Mouse (Mus musculus): ENCODE measurements around the gene Ssbp3.
A peak's percentile ranks its signal among the peaks of the same experiment; 100 is the strongest.

Ssbp3 gene

DNA sequence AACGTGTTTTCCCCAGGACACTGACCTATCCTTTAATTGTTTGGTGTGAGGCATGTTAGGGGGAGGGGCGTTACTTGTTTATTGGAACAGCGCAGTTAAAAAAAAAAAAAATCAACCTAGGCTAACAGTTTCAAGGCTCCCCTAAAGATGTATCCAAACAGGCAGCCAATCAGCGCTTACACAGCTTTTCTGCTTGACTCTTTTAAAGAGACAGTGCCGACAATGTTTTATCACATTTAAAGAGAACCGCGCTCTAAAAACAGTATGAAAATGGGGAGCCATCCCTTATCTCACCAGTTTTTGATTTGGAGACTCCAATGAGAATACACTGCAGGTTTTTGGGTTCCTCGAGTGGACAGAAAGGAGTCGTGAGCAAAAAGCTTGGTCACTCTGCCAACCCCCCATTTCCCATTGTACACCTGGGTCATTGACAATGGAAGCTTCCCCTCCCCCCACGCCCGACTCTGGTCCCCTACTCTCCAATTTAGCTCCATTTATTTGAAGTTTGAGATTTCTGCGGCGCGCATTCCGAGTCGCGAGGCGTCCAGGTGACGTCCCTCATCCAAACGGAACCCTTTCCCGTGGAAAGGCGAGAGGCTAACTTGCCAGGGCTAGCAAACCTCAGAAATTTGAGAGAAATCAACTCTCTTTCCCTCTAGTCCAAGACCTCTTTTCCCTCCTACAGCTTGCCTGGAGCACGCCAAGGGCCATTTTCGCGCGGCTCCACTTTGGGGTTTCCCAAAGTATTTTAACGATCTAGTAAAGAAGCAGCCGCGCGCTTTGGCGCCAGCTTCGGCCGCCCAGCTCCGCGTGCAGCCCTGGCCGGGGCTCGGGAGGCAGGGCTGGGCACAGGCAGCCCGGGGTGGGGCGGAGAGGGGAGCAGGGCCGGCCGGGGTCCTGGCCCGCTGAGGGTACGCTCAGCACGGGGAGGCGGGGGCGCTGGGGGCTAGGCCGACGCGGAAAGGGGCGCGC lies at the start of gene Ssbp3:
Gene Ssbp3 (plus strand): TSS at position 501 of the 972 bp plus-strand sequence.
- DNase-seq (ENCODE audit: low read depth): peak; percentile 85

DNA sequence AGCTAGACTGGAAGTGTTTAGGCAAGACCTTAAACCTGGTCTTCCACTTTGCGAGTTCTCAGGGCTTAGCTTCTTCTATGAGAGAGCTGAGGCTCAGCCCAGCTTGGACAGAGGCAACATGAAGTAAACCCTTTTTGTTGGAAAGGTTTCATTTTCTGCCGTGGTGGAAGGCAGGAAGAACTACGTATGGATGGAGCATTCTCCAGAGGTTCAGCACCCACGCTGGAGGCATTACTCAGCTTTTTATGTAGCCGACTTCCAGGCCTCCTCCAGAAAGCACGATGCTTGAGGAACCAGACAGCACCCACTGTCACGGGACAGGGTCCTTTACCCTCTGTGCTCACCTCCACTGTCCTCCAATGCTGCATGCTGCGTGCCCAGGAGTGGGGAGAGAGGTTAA lies 48.6 kb upstream of the Ssbp3 start:
- no peak for DNase-seq (ENCODE audit: low read depth)

DNA sequence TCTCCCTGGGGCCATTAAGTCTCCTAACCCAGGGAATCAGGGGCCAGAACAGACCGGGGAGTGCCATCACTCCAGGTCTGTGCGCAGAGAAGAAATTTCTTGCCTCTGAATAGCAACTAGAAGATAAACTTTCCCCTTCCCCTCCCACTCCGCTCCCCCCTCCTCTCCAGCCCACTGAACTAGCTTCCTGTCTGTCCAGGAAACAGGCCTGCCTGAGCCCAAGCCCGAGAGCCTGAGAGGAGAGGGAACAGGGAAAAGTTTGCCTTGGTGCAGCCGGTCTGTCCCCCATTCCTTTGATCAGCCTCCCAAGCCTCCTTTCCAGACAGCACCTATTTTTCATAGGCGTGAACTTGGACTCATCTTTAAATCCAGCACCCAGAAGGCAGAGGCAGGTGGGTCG lies 48.2 kb upstream of the Ssbp3 start:
- no peak for DNase-seq (ENCODE audit: low read depth)

DNA sequence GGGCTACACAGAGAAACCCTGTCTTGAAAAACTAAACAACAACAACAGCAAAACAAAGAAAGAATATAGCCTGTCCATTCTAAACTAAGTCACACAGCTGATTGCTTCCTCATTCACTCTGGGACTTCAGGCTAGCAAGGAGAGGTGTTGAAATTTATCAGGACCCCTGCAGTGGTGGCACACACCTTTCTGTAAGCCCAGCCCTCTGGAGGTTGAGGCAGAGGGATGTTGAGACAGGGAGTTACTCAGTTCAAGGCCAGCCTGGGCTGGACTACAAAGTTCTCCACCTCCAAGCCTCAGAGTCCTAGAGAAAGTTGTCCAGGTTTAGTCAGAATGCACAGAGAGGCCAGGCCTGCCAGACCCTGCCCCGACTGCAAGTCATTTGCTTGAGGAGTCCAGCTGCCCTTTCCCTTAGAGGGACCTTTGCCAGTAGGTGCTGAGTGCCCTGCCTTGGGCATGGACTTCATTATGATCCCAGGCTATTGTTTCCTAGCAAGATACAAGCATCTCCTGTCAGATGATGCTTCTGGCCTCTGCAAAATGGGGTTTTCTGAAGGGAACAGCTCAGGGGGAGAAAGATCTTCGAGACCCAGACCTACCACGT lies 47.6 kb upstream of the Ssbp3 start:
- no peak for DNase-seq (ENCODE audit: low read depth)

DNA sequence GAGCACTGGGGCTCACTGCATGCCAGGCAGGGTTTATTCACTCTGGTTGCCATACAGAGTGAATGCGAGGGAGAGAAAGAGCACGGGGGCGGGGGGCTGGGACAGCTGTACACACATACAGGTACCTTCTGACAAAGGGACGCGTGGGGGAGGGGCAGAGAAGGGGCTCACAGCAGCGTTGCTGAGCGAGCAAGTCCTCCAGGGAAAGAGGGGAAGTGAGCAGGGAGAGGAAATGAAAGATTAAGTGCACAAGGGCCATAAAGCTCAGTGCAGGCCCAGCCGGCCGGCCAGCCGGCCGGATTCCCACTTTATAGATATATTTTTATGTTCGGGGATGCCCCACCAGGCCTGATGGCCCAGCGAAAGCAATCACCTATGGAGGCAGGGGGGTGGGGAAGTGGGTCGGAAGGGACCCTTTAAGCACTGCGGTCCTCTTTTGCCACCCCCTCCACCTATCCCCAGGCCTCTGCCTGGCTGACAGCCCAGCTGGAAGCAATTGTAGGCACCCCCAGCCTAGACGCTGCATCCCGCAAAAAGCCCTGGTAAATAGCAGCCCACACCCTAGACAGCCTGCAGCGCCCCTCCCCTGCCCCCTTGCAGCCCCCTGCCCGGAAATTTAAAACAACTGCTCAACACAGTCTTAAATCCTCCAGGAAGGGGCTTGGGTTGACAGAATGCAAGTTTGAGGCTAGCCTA lies 44.9 kb upstream of the Ssbp3 start:
- DNase-seq (ENCODE audit: low read depth): no peak

DNA sequence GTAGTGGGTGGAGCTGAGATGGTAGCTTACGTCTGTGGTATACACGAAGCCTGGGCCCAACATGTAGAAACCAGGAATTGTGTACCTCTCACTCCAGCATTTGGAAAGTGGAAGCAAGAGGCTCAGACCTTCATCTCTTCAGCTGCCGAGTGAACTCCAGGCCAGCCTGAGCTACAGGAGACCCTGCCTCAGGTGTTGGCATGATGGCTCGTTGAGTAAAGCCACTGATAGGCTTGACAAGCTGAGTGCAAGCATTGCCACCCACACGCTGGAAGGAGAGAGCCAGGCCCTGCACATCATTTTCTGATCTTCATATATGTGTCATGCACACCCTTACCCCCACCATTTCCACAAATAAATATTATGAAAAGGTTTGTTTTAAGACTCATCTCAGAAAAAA lies 44.1 kb upstream of the Ssbp3 start:
- DNase-seq (ENCODE audit: low read depth): no peak

DNA sequence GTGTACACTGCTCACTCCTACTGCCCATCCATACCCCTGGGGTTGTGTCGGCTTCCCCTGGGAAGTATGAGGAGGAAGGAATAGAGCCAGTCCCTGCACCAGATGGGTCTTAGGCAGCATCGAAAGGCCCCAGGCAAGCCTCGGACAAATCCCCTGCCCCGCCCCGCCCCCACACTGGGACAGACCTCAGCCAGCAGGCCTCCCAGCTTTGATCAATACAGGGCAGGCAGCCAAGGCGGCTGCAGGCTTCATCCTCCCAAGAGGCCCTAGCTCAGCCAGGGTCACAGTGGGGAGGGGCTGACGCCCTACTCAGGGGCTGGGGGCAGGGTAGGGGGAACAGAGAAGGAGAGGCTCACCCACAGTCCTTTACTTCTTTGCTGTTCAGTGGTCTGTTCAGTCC lies 43.7 kb upstream of the Ssbp3 start:
- no peak for DNase-seq (ENCODE audit: low read depth)

DNA sequence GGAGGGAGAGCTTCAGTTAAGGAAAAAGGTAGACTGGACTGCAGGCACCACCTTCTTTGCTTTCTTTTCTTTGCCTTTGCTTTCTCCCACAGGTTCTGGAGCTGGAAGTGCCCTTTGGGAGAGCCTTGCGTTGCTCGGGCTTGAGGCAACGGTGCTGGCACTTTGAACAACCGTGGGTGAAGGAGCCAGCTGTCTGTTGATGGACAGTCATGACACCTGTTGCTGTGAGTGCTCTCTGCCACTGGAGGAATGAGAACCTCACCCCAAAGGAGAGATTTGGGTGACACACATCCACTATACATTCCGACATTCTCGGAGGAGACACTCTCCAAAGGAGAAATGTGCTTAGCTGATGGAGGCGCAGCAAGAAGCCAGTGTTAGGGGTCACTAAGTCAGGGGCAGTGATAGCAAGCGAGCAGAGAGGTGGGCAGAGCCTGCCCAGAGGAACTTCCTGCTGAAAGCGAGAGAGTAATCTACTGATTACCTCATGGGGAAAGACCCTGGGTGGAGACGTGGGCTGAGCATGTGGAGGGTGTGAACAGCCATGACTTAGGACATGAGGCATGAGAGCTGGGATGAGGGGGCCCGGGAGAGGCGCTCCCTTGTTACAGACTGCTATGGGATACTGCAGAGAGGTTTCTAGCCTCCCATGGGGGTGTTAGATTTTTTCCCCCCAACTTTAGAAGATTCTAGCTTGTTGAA lies 41.6 kb upstream of the Ssbp3 start:
- no peak for DNase-seq (ENCODE audit: low read depth)

DNA sequence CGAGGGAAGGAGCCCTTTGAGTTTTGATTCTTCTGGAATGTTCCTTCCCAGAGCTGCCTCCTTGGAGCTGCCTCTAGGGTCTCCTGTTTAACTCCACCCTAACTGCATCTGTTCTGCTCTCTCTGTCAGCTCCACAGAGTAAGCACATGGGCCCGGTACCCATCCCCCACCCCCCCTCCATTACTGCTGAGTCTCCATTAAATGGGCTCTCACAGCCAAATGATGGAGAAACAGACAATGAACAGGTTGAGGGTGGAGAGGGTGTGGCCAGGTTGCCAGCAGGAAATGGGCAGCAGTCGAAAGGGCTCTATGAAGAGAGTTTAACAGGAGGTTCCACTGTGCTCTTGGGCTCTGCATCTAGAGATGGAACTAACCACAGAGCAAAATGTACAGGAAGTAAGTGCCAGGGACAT lies 41.0 kb upstream of the Ssbp3 start:
- no peak for DNase-seq (ENCODE audit: low read depth)

DNA sequence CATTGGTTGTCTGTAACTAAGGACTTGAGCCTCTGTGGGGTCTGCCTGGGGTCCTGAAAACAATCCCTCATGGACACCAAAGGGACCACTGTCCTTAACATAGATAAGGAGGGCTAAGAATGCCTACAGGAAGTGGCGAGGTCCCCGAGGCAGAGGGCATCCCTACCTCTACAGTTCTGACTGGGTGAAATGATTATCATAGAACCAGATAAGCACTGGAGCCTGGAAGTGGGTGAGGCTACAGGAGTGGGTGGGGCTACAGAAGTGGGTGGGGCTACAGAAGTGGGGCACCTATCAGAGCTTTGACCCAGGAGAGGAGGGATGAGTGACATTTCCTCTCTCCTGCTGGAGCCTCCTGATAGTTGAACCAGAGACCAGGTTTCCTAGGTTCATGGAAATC lies 39.9 kb upstream of the Ssbp3 start:
- peak; percentile 78 for DNase-seq (ENCODE audit: low read depth)

DNA sequence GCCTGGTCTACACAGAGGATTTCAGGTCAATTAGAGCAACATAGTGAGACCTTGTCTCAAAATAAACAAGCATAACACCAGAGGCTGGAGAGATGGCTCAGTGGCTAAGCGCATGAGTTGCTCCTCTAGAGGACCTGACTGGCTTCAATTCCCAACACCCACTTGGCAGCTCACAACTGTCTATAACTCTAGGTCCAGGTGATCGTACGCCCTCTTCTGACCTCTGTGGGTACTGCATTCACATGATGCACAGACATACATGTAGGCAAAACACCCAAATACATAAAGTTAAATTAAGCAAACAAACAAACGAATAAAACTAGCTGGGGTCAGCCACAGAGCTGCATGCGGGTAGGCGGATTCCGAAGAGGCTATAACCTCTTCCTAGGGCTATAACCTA lies 36.0 kb upstream of the Ssbp3 start:
- no peak for DNase-seq (ENCODE audit: low read depth)

DNA sequence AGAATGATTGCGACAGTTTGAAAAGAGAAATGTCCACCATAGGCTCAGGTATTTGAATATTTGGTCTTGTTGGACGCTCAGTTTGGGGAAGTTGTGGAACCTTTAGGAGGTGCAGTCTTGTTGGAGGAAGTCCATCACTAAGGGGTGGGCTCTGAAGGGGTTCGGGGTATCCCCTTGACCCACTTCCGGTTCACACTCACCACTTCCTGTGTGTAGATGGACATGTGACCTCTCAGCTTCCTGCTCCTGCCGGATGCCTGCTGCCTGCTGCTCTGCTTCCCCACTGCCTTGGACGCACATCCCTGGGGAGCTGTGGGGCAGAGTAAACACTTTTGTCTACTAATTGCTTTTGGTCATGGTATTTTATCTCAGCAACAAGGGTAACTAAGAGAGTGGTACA lies 29.4 kb upstream of the Ssbp3 start:
- DNase-seq (ENCODE audit: low read depth): no peak

DNA sequence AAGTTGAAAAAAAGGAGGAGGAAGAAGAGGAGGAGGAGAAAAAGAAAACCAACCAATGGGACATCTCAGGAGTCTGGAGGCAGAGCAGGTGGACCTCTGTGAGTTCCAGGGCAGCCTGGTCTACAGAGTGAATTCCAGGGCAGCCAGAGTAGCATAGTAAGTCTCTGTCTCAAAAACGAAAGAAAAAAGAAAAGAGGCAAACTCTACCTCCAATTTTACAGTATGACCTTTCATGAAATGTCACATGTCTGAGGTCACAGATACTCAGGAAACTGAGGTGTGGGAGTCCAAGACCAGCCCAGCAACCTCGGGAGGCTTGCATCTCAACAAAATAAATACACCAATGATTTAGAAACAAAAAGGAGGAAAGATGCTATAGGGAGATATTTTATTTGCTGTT lies 27.4 kb upstream of the Ssbp3 start:
- DNase-seq (ENCODE audit: low read depth): no peak

DNA sequence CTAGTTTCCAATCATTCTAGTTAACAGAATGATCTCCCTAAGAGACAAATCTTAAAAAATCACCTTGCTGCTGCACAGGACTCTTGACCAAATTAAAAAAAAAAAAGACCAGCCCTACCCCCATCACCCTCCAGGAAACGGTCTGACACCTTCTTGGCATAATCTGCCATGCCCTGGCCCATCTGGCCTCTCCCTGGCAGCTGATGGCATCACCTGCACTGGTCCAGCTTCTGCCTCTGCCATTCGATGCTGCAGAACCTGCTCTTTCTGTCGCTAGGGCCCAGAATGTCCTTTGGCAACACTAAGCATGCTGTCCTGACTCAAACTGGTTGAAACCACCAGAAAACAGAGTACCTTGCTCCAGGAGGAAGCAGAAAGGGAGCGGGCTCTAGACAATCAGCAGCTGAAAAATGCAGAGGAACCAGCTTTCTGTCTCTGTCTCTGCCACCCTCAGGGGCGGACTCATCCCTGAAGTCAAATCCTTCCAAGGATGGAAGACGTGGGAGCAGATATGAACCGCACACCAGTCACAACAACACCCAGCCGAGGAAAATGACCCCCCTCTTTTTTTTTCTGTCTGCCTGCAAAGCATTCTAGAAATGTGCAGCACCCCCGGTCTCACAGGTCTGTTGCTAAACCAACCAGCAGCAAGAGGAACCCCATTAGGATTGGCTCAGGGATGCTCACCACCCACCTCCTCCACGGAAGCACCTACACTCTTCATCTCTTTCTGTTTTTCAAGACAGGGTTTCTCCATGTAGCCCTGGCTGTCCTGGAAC lies 24.0 kb upstream of the Ssbp3 start:
- DNase-seq (ENCODE audit: low read depth): no peak

DNA sequence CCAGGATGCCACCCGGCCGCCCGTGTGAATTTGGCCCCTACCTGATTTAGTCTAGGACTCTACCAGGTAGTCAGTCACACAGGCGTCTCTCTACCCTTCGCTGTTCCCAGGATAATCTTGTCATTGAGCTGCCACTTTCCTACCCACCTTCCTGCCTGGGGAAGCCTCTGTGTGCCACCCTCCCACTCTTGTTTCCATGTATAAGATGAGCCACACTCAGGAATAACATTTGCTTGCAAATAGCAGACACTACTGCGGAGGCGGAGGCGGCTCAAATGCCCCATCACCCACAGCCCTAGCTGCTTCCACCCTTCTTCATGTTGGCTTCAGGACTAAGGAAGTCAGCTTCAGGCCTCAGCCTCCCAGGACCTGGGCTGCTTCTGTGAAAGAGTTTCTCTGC lies 14.4 kb upstream of the Ssbp3 start:
- DNase-seq (ENCODE audit: low read depth): no peak

DNA sequence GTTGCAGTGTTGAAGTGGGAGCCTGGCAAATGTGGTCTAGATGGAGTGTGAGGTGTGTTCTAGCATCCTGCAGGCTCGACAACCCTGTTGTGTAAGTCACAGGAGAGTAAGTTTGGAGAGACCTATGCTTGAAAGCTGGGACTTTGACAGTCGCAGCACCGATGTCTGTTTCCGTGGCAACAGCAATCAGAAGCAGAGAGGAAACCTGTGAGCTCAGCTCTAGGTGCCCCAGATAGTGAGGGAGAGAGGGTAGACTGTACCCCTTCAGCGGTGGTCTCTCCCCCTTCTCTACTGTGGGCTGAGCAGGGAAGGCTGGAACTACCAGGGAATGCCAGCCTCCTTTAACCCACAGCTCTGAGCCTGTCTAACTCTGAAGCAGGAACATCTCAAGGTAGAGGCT lies 11.6 kb upstream of the Ssbp3 start:
- DNase-seq (ENCODE audit: low read depth): no peak

DNA sequence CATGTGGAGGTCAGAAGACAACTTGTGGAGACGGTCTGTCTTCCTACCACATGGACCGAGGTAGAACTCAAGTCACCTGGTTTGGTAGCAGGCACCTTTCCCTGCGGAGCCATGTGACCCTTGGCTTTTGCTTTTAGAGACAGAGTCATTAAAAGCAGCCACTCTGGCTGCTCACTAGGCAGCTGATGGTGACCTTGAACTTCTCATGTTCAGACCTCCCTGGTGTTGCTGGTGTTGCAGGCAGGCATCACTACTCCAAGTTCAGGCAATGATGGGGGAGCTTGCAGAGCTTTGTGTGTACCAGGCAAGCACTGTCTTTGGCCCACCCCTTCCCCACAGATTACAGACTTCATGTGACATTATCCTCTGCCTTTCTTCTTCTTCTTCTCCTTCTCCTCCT lies 11.0 kb upstream of the Ssbp3 start:
- no peak for DNase-seq (ENCODE audit: low read depth)

DNA sequence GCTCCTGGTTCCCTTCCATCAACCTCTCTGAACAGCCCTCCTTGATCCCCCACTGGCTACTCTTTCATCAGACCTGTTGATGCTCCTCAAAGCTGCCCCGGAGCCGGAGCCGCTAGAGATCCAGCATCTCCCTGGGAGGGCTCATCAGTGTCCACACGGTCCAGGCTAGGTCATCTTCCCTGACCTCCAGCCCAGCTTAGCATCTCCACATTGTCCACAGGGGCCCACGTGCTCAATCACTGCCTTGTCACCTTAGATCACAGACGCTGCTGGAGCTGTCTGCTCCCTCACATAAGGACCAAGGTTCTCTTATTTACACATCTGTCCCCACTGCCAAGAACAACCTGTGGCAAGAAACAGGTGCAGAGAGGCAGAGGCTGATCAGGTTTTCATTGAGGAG lies 9.8 kb upstream of the Ssbp3 start:
- no peak for DNase-seq (ENCODE audit: low read depth)

DNA sequence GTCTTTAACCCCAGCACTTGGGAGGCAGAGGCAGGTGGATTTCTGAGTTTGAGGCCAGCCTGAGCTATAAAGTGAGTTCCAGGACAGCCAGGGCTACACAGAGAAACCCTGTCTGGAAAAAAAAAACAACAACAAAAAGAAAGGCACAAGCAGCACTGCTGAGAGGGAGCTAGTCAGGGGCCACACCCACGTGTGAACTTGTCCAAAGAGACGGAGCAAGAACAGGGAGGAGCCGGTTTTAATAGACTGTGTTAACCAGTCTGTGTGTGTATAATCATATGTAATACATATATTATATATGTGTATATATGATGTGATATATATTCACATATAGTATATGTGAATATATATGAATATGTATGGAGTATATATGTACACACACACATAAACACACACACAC lies 8.9 kb upstream of the Ssbp3 start:
- no peak for DNase-seq (ENCODE audit: low read depth)

DNA sequence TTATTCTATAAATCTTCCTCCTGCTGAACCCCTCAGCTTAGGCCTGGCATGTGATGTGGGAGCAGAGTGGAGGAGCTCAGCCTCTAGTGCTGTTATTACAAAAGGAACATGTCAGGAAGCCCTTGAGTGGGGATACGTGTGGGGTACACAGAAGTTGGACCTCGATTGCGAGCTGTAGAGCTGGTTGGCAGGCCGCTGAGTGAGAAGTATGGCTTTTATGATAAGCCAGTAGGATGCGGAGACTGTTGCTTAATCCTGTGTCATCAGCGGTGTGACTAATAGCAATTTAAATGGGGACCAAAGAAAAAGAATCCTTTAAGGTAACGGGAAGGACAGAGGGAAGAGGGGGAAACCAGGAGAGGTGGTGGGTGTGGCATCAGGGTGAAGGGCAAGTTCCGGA lies 8.3 kb upstream of the Ssbp3 start:
- DNase-seq (ENCODE audit: low read depth): no peak

DNA sequence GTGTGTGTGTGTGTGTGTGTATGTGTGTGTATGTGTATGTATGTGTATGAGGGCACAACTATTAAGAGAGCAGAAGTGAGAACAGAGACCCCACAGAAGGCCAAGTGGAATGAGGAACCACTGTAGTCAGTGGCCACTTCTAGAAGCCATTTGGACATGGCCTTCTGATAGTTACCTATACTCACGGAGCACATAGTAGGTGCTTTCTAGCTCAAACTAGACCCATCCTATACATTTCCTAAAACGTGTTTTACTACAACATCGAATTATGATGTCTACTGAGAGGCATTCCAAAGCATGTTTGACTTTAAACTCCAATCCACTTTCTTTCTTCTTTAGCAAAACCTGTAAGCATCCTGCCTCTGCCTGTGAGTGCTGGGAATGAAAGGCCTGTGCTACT lies 4.6 kb upstream of the Ssbp3 start:
- no peak for DNase-seq (ENCODE audit: low read depth)
